Mouse (Mus musculus): Measurements from ENCODE around the gene Rps13.

DNA sequence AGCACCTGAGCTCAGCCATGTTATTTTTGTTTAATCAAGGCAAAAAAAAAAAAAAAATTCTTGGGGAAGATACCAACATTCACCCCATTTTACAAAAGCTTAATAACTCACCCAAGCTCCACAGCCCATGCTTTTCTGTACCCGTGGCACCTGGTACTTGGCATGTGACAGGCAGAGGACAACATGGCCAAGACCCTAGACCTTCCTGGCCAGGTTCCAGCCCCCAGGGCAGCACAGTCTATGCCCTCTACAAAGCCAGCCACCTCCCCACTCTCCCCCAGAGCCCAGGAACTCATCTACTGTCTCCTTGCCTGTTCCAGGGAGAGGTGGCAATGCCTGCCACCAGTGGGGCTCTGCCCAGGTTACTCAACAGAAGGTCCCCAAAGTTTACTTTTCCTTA is 43.4 kb downstream of the Rps13 start:
- TF ChIP-seq CTCF (conservative IDR thresholded peaks at IDR 0.05; ENCODE audit: low read length) (no peak), NANOG (IDR thresholded peaks at IDR 0.05; ENCODE audit: borderline replicate concordance, low read length) (no peak)

Data from E14TG2a.4 (cell line).